Mouse (Mus musculus) NIH3T3 (cell line): ENCODE results near the gene Gas1.

Experiments used
- DNase-seq: peaks from one replicate; pipeline ENCODE4 v3.0.0-alpha.2; 2012; ENCODE audit warnings: low read depth

Gas1 gene

GRCm38 (mm10) chr13:60177106-60177796 is at the start of gene Gas1:
Gene Gas1 (minus strand): TSS chr13:60177365.
- DNase-seq, result peak; percentile 97

GRCm38 (mm10) chr13:60226251-60226836 is 49.2 kb upstream of the Gas1 start:
- DNase-seq, result peak; percentile 94

GRCm38 (mm10) chr13:60225736-60226135 is 48.6 kb upstream of the Gas1 start:
- peak; percentile 88 for DNase-seq

GRCm38 (mm10) chr13:60225276-60225675 is 48.1 kb upstream of the Gas1 start:
- DNase-seq, result no peak

GRCm38 (mm10) chr13:60223797-60224196 is 46.6 kb upstream of the Gas1 start:
- no peak for DNase-seq

GRCm38 (mm10) chr13:60222336-60222735 is 45.2 kb upstream of the Gas1 start:
- no peak for DNase-seq

GRCm38 (mm10) chr13:60213896-60214295 is 36.7 kb upstream of the Gas1 start:
- peak; percentile 37 for DNase-seq

GRCm38 (mm10) chr13:60207135-60207601 is 30.0 kb upstream of the Gas1 start:
- DNase-seq, result peak; percentile 30

GRCm38 (mm10) chr13:60204746-60205145 is 27.6 kb upstream of the Gas1 start:
- no peak for DNase-seq

GRCm38 (mm10) chr13:60193273-60193672 is 16.1 kb upstream of the Gas1 start:
- DNase-seq, result peak; percentile 52

- DNase-seq, result no peak
Observed at GRCm38 (mm10) chr13:60189923-60190322, 12.8 kb upstream of the Gas1 start.

- DNase-seq, result no peak
Observed at GRCm38 (mm10) chr13:60188952-60189351, 11.8 kb upstream of the Gas1 start.

- no peak for DNase-seq
Observed at GRCm38 (mm10) chr13:60187276-60187675, 10.1 kb upstream of the Gas1 start.

GRCm38 (mm10) chr13:60182346-60182745 is 5.2 kb upstream of the Gas1 start:
- DNase-seq, result no peak

GRCm38 (mm10) chr13:60179641-60180040 is 2.5 kb upstream of the Gas1 start:
- no peak for DNase-seq

- peak; percentile 96 for DNase-seq
Observed at GRCm38 (mm10) chr13:60178416-60178815, 1.3 kb upstream of the Gas1 start.

- DNase-seq, result no peak
Observed at GRCm38 (mm10) chr13:60177797-60178110, 589 bp upstream of the Gas1 start.

GRCm38 (mm10) chr13:60176776-60177105 is 424 bp downstream of the Gas1 start:
- no peak for DNase-seq

GRCm38 (mm10) chr13:60176136-60176775 is 909 bp downstream of the Gas1 start:
- DNase-seq, result peak; percentile 80

GRCm38 (mm10) chr13:60175490-60176135 is 1.6 kb downstream of the Gas1 start:
- DNase-seq, result no peak

GRCm38 (mm10) chr13:60174953-60175352 is 2.2 kb downstream of the Gas1 start:
- peak; percentile 66 for DNase-seq

GRCm38 (mm10) chr13:60173591-60174524 is 3.3 kb downstream of the Gas1 start:
- peak; percentile 79 for DNase-seq
